Mouse (Mus musculus): Measurements from ENCODE around the gene Tcl1b5. TPM values are rescaled to one million over a fixed set of nuclear protein-coding genes. Genes with fewer than 3 reads are reported as not detected.

Gene Tcl1b5
- total RNA-seq, 2 experiments from 2014 or later = not detected

- ATAC-seq (replicated peaks; ENCODE audit: poor library complexity, severe bottlenecking) = no peak
Measured at GRCm38 (mm10) chr12:105207071-105207470, 30.9 kb downstream of the Tcl1b5 start.

DNA sequence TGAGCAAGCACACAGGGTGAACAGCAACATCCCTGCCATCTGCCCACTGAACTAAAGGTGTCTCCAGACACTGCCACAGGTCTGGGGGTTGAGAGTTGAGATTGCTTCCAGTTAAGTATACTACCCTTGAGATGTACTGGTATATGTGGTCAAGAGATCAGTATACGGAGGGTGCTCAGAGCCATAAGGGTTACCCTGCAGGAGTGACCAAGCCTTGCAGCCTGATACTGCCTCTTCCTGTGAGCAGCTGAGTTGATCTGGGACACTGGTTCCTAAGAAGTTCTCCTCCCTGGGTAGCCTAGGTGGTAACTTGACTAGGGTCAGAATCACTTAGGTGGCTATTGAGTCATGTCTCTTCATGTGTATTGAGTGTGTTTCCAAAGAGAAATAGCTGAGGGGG is 32.3 kb downstream of the Tcl1b5 start:
- ATAC-seq (replicated peaks; ENCODE audit: poor library complexity, severe bottlenecking) = no peak

DNA sequence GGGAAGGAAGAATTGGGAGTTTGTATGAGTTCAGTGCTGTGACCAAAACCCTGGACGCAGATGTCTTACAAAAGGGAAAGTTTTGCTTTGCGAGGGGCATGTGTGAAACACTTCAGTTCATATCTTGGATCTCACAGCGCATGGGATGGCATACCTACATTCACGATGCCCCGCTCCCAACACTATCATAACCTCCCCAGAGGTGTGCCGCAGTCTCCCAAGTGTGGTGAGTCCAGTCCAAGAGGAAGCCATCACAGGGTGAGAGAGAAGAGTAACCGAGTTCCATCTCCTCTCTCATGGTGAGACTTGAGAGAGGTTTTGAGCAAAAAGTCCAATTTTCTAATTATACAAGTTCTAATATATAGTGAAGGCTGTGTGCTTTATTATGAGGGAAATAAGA is 33.1 kb downstream of the Tcl1b5 start:
- ATAC-seq (replicated peaks; ENCODE audit: poor library complexity, severe bottlenecking) = no peak

DNA sequence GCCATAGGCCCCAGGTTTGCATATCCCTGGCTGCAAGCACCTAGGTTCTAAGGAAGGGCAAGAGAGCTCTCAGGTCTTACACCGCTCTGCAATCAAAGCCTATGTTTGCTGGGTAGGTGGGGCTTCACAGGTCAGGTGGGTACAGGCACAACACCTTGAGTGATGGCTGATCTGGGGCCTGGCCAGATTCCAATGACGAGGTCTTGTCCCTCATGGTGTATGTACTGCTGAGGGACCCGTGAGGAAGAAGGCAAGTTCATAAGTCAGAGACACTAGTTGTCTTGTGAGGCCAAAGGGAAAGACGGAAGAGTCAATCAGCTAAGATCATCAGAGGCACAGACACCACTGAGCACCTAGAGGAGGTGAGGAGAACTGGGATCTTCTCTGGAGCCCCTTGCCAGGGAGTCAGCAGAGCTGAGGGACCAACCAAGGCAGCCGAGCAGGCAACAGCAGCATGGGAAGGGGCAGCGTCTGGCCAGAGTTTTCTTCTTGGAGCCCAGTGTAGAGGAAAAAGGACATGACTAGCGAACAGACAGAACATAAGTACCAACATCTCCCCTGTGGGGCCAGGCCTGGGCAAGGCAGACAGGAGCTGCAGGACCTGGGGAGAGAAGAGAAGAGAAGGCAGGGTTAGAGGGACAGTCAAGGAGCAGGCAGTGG is 41.1 kb downstream of the Tcl1b5 start:
- ATAC-seq (replicated peaks; ENCODE audit: poor library complexity, severe bottlenecking) = no peak

- no peak for ATAC-seq (replicated peaks; ENCODE audit: poor library complexity, severe bottlenecking)
Measured at GRCm38 (mm10) chr12:105222601-105223319, 46.6 kb downstream of the Tcl1b5 start, which contains the start of gene Tcl1. Gene Tcl1, minus strand, starts transcription at chr12:105222793.

DNA sequence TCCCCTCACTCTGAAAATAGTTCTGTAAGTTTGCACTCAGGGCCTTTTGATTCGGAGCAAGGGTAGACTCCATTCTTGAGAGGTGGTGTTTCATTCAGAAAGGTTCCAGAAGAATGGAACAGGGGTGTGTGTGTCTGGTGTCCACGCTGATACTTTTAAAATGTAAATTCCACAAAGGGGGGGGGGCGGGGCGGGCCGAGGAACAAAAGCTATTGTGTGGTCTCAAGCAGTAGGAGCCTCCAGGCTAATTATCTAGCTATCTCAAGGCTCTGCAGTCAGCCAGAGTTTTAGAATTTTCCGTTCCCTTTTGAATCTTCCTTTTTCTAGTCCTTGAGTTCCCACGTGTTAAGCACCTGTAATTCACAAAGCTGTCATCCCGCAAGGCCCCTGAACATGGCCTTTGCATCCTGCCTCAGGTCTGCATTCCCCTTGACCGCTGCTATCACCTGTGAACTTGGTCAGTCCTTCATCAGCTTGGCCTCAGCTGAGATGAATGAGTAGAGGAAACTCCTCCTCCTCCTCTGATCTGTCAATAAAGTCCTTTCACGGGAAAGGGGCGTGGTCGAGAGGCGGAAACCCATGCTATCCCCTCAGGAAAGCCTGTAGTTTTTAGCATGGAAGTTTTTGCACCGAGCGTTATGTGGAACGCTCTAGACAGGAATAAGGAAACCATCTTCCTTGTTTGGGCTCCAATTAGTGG is 48.6 kb downstream of the Tcl1b5 start:
- ATAC-seq (replicated peaks; ENCODE audit: poor library complexity, severe bottlenecking) = no peak

Other genes starting within 250 kb of the Tcl1b5 start
- gene Syne3, start 166.5 kb upstream of the Tcl1b5 start, total RNA-seq (2014; fragmentation: Nextera tagmentation) = 13.4 and 20.1 TPM in 2 replicates
- gene Syne3, start 166.5 kb upstream of the Tcl1b5 start, total RNA-seq (2017) = 20.3 and 22.4 TPM in 2 replicates
- 50.7 and 56.1 TPM in 2 replicates for gene Glrx5, start 143.7 kb upstream of the Tcl1b5 start, total RNA-seq (2014; fragmentation: Nextera tagmentation)
- 27.2 and 29.8 TPM in 2 replicates for gene Glrx5, start 143.7 kb upstream of the Tcl1b5 start, total RNA-seq (2017)
- not detected in 2 replicates for gene Tcl1b2, start 30.3 kb upstream of the Tcl1b5 start, total RNA-seq (2014; fragmentation: Nextera tagmentation)
- not detected in 2 replicates for gene Tcl1b2, start 30.3 kb upstream of the Tcl1b5 start, total RNA-seq (2017)
- not detected in 2 replicates for gene Tcl1b1, start 16.7 kb upstream of the Tcl1b5 start, total RNA-seq (2014; fragmentation: Nextera tagmentation)
- gene Tcl1b1, start 16.7 kb upstream of the Tcl1b5 start, total RNA-seq (2017) = not detected in 2 replicates
- not detected in 2 replicates for gene Tcl1b3, start 14.7 kb downstream of the Tcl1b5 start, total RNA-seq (2014; fragmentation: Nextera tagmentation)
- gene Tcl1b3, start 14.7 kb downstream of the Tcl1b5 start, total RNA-seq (2017) = not detected in 2 replicates
- gene Tcl1b4, start 25.6 kb downstream of the Tcl1b5 start, total RNA-seq (2014; fragmentation: Nextera tagmentation) = not detected in 2 replicates
- not detected in 2 replicates for gene Tcl1b4, start 25.6 kb downstream of the Tcl1b5 start, total RNA-seq (2017)
- not detected in 2 replicates for gene Tcl1, start 46.4 kb downstream of the Tcl1b5 start, total RNA-seq (2014; fragmentation: Nextera tagmentation)
- not detected in 2 replicates for gene Tcl1, start 46.4 kb downstream of the Tcl1b5 start, total RNA-seq (2017)
- not detected in 2 replicates for gene Tunar, start 157.5 kb downstream of the Tcl1b5 start, total RNA-seq (2014; fragmentation: Nextera tagmentation)
- gene Tunar, start 157.5 kb downstream of the Tcl1b5 start, total RNA-seq (2017) = not detected in 2 replicates

Data from granulocyte monocyte progenitor cell, adult 5-6 weeks (primary cell).